Mouse (Mus musculus) B cell, adult (primary cell): Measurements from ENCODE around the gene Lrrc66. TPM values are rescaled to one million over a fixed set of nuclear protein-coding genes. Genes with fewer than 3 reads are reported as not detected.

ENCODE experiments used
- total RNA-seq: library from RNA; stranded (reverse); gene quantifications from 4 replicates; pipeline ENCODE4 v1.2.4, GENCODE M21; 2023; ENCODE audit not compliant: inconsistent age

Gene Lrrc66
- not detected in 4 replicates for total RNA-seq

GRCm38 (mm10) chr5:73632291-73632690, at the start of gene Lrrc66:
TSS of gene Lrrc66 (minus strand) at chr5:73632526.

GRCm38 (mm10) chr5:73651061-73651854, 18.9 kb upstream of the Lrrc66 start, which contains the start of gene Spata18:
TSS of gene Spata18 (plus strand) at chr5:73651379.

GRCm38 (mm10) chr5:73647261-73647900, 15.1 kb upstream of the Lrrc66 start, which contains the start of gene Sgcb:
TSS of gene Sgcb (minus strand) at chr5:73647790.

Other genes starting within 250 kb of the Lrrc66 start
- not detected in 4 replicates for gene Cwh43, start 226.5 kb downstream of the Lrrc66 start, total RNA-seq
- 9.3 to 12.1 TPM (median 9.4 TPM) in 4 replicates for gene Dcun1d4, start 151.5 kb downstream of the Lrrc66 start, total RNA-seq
- gene Sgcb, start 15.3 kb upstream of the Lrrc66 start, total RNA-seq, result 6.4 to 10.7 TPM (median 7.9 TPM) in 4 replicates
- gene Spata18, start 18.9 kb upstream of the Lrrc66 start, total RNA-seq, result not detected in 4 replicates